Mouse (Mus musculus): ENCODE results near the gene Tekt5.

Tekt5 gene

GRCm38 (mm10) chr16:10394699-10395540 lies at the start of gene Tekt5:
Gene Tekt5, minus strand, starts transcription at chr16:10395490.
- DNase-seq: peak; percentile 72

- DNase-seq: no peak
Observed at GRCm38 (mm10) chr16:10443723-10444122, 48.4 kb upstream of the Tekt5 start.

- no peak for DNase-seq
Observed at GRCm38 (mm10) chr16:10441761-10442160, 46.5 kb upstream of the Tekt5 start.

GRCm38 (mm10) chr16:10441328-10441727 lies 46.0 kb upstream of the Tekt5 start:
- no peak for DNase-seq

GRCm38 (mm10) chr16:10438055-10438454 lies 42.8 kb upstream of the Tekt5 start:
- DNase-seq: no peak

GRCm38 (mm10) chr16:10436166-10436565 lies 40.9 kb upstream of the Tekt5 start:
- DNase-seq: peak; percentile 62

DNA sequence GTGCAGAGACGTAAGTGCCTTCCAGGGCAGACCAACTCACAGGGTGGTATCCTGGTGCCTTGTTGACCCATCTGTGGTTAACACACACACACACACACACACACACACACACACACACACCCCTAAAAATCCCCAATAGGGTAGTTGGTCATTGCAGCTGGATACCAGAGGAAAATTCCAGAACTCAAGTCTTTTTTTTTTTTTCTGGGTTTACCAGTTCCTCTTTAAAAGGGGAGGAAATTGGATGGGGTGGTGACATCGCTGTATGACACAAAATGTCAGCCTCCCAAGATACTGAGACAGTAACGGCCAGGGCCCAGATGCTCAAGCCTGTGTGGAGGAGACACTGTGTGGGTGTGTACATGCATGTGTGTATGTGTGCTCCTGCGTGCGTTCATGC lies 38.1 kb upstream of the Tekt5 start:
- no peak for DNase-seq

DNA sequence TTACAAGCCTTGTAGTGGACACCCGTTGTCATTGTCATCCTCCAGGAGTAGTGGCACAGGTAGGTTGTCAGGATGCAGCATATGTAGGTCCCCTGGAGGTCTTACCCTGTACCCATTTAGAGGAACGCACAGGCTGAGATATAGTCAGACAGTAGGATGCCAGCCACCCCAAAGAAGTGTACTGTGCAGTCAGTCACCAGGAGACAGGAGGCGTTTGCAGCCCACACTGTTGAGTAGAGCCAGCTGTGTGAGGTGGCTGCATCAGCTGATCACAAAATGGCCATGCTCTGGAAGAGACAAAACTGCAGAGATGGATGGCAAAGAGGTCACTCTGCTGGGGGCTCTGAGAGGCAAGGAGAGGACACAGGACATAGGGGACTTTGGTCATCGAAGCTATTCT lies 37.1 kb upstream of the Tekt5 start:
- no peak for DNase-seq

DNA sequence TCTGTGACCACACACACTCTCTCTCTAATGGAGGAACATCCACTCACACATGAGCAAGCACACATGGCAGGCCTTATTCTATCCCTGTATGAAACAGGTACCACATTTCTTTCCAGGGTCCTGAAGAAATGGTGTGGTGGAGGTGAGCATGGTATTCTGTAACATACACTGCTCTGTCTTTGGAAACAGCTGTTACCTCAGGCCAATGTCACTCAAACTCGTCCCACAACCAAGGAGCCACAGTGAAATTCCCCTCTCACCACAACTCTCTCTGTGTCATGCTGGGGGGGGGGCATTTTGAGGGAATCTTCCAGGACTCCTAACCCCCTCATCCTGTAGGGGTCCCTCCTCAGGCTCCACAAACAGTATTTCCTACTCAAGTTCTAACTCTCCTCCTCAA lies 36.6 kb upstream of the Tekt5 start:
- DNase-seq: no peak

GRCm38 (mm10) chr16:10420447-10421054 lies 25.3 kb upstream of the Tekt5 start:
- DNase-seq: no peak

- DNase-seq: no peak
Observed at GRCm38 (mm10) chr16:10417723-10418259, 22.5 kb upstream of the Tekt5 start.

DNA sequence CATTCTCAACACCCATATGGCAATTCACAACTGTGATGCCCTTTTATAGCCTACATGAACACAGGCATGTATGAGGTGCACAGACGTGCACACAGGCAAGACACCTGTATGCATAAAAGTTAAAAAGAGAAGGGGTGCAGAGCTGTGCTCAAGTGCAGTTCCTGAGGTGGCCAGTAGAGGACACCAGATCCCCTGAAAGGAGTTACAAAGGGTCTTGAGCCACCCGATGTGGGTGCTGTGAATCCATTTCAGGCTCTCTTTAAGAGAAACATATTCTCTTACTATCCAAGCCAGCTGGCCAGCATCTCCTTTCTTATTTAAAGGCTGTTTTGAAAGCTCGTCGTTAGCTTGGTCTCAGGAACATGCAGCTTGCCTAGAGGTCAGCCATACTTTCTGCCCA lies 21.6 kb upstream of the Tekt5 start:
- no peak for DNase-seq

DNA sequence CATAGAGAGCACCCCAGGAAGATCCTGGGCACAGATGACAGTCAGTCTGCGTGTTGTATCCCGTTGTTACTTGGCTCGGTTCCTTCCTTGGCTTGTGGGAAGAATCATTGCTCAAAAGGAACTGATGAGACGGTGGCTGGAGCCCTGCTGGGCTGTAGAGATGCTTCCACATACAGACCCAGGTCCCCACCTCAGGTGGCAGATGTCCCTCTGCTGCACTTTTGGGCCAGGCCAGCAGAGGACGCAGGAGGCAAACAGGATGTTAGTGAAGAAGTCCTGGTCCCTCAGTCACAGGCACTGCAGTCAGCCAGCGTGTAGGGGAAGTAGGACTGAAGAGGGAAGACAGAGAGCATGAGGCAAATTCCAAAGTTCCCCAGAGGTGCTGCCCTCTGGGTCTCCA lies 20.7 kb upstream of the Tekt5 start:
- DNase-seq: peak; percentile 51

DNA sequence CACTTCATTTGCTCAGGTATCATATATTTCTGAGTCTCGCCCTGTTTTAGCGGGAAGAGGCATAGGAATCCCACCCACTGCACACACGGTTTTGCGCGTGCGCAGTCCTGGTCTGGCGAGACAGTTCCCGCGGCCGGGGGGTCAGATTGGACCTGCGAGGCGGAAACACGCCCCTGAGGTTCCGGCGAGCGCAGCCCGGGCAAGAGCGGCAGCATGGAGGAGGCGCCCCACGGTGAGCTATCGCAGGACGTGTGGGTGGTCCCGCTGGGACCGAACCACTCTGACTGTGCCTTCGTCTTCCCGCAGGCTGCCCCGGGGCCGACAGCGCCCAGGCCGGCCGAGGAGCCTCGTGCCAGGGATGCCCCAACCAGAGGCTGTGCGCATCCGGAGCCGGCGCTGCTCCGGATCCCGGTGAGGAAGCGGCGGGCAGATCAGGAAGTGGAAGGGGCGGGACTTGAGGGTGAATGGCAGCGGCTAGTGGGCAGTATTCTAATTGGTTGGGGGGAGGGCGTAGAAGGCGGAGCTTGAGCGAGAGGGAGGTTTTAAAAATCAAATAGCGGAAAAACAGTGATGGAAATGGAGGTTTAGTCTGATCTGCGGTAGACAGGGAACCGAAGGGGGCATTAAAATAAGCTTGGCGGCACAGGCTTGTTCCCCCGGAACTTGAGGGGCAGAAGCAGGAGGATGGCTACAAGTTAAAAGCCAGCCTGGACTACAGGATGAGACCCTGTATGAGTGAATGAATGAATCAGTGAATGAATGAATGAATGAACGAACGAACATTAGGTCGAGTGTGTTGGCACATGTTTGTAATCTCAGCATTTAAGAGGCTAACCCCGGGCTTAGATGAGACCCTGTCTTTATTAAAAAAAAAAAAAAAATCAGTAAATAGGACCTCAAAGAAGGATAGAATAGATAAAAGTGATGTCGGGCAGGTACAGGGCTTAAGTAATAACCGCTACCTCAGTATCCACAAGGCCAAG lies 16.8 kb upstream of the Tekt5 start, which contains the start of gene Nubp1:
Nubp1 (plus strand) TSS at position 185 of the 983 bp plus-strand sequence.
- DNase-seq: peak; percentile 95

DNA sequence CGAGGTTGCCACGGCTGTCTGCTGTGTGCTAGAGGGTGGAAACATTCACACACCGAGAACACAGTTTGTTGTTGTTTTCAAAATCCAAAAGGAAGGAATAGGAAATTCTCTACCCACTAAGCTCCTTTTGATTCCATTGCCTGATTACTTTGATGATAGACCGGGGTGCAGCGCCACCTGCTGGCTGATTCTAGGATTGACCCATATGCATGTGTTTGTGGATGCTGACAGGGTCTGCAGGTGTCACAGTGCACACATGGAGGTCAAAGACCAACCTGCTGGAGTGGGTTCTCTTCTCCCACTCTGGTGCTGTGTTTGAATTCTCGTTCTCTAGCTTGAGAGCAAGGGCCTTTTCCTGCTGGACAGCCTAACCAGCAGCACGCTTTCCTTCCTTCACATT lies 3.9 kb upstream of the Tekt5 start:
- peak; percentile 66 for DNase-seq

DNA sequence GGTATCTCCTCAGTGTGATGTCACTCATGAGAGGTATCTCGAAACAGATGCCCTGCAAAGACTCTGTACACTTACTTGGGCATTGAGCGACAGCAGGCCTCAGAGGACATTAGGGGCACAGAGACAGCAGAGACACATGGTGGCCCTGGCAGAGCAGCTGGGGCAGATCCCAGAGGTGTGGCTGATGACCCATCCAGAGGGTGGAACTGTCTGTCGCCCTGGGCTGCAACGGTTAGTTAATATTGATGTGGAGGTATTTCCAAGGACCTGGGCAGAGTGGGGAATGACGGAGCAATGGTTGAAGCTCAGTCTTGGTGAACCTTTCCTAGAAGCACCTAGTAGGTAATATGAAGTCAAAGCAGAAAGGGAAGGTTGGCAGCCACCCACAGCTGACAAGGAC lies 3.5 kb upstream of the Tekt5 start:
- no peak for DNase-seq

- no peak for DNase-seq
Observed at GRCm38 (mm10) chr16:10392587-10392986, 2.7 kb downstream of the Tekt5 start.

DNA sequence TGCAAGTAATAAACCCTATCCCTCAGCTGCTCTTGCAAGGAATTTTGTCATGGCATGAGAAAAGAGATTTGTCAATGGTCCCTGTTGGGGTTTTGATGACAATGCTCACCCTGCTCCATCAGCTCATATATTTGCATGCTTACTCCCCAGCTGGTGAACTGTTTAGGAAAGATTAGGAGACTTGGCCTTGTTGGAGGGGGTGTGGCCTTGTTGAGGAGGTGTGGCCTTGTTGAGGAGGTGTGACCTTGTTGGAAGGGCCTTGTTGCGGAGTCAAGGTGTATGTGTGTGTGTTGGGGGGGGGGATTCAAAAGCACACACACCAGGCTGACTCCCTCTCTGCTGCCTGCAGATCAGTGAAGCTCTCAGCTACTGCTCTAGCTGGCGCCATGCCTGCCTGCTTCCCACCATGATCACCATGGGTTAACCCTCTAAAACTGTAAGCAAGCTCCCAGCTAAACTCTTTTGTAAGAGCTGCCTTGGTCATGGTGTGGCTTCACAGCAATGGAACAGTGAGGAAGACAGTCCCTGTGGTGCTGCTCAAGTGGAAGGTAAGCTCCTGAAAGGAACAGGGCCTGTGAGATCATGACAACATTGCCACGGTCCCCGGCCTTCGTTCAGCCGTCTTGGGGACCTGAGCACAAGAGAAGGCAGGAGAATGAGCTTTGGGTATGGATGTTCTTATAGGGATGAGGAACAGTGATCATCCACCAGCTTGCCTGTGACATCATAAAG lies 6.5 kb downstream of the Tekt5 start:
- no peak for DNase-seq

DNA sequence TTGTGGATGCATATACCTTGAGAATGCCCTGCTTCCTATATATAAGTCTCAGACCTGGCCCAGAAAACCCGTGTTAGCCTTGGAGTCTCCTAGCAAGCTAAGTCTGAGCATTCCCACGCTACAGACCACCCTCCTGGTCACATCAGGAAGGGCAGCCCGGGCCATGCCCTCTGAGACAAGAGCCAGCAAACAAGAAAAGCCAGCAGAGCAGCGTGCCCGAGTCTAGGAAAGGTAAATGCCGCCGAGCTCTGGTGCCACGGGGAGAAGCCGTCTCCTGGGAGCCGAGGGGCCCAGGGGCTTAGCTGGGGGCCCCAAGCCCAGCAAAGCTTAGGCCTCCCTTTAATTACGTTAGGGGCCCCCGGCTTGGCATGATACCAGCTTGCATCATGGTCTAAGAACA lies 10.0 kb downstream of the Tekt5 start:
- DNase-seq: no peak

DNA sequence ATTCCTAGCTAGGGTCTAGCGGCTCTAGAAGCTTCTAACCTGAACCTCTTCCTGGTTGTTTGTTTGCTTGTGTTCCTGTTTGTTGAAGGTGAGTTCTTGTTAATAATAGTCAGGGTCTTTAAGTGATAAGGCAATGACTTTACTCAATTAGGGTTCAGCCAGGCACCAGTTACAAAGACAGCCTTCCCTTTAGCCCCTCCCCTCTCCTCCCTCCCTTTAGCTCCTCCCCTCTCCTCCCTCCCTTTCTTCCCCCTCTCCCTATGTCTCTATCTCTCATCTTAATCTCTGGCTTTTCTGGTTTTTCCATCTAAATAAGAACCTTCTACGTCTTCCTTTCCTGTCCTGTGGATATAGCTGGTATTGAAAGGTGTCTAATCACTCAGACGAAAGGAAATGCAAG lies 10.7 kb downstream of the Tekt5 start:
- no peak for DNase-seq

DNA sequence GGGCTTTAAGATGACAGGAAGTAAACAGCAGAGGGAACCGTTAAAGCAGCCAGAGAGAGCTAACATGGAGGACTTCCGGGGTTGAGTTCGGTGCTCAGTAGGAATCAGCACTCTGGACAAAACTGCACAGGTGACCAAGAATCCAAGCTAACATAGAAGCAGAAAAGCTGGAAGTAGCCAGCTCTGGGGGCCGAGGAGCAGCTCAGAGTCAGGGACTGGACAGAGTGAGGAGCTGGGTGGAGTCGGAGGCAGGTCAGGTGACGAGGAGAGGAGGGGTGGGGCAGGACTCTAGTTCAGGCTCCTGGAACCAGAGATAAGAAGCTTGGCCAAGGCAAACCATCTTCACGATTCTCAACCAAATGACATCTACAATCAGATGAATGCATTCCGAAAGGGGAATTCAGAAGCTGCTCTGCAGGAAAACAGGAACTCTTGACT lies 11.2 kb downstream of the Tekt5 start:
- DNase-seq: no peak

- DNase-seq: no peak
Observed at GRCm38 (mm10) chr16:10379531-10379930, 15.8 kb downstream of the Tekt5 start.
